Mouse (Mus musculus) thymus, adult 2 months (tissue): Measurements from ENCODE around the gene Prss12.

Experiments
- CTCF ChIP-seq: fragments of 200-500 bp; IDR thresholded peaks from 2 replicates; pipeline ENCODE4 v1.5.1; 2012; ENCODE audit warnings: mild to moderate bottlenecking, control low read depth, low read length, moderate library complexity, borderline replicate concordance; ENCODE audit not compliant: control insufficient read depth, poor library complexity, insufficient read depth; ENCODE audit errors: extremely low read depth
- POLR2A ChIP-seq: fragments of 200-500 bp; IDR thresholded peaks from 2 replicates; pipeline ENCODE4 v1.6.1; 2012; ENCODE audit warnings: mild to moderate bottlenecking, low read length, control low read depth, moderate library complexity; ENCODE audit not compliant: control insufficient read depth, poor library complexity, insufficient read depth; ENCODE audit errors: extremely low read depth

DNA sequence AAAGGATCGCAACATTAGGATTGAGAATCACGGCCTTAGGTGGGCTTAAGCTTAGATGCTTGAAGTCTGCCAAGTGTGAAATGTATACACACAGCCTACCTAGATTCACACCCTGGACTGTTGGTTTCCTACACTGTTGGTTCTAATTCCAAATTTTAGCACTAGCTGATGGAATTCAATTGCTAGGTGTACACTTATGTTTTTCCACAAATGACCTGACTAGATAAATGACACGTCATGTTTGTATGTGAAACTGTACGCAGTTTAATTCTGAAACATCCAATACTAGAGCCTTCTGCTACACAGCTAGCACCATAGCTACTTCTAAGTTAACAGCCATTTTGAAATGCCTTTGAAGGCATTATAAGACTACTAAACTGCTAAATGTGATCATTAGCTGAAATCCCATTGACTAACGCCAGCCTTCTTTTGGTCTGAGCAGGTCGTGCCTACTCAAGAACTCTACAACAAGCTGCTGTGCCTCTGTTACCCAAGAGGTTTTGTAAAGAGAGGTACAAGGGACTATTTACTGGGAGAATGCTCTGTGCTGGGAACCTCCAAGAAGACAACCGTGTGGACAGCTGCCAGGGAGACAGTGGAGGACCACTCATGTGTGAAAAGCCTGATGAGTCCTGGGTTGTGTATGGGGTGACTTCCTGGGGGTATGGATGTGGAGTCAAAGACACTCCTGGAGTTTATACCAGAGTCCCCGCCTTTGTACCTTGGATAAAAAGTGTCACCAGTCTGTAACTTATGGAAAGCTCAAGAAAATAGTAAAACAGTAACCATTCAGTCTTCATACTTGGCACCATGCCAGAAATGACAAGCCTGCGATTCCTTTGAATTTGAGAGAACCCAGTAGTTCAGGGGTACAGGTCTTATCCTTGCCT, 59.3 kb downstream of the Prss12 start:
- TF ChIP-seq POLR2A = no peak
- TF ChIP-seq CTCF = no peak
